Mouse (Mus musculus) liver, postnatal 0 days (tissue): ENCODE results near the gene Epb41. TPM values are rescaled to one million over a fixed set of nuclear protein-coding genes. Genes with fewer than 3 reads are reported as not detected.
A peak's percentile ranks its signal among the peaks of the same experiment; 100 is the strongest.

Source experiments
- ATAC-seq: fragments of 200-750 bp; cut with Nextera tagmentation; 2 replicates; pipeline ENCODE4 v1.8.0; 2017; ENCODE audit warnings: mild to moderate bottlenecking, moderate library complexity
- DNase-seq: peaks from one replicate; pipeline ENCODE4 v3.0.0-alpha.2; 2016
- H3K27ac ChIP-seq: fragments of 300-500 bp; sonication (generic); 2 replicates; pipeline ENCODE4 v1.5.1; 2014; ENCODE audit warnings: antibody characterized with exemption, moderate library complexity, mild to moderate bottlenecking, low read depth
- H3K27me3 ChIP-seq: fragments of 300-500 bp; sonication (generic); 2 replicates; pipeline ENCODE4 v1.6.1; 2014; ENCODE audit warnings: low read length, control low read depth, mixed read lengths; ENCODE audit not compliant: insufficient read depth
- H3K36me3 ChIP-seq: fragments of 300-500 bp; sonication (generic); replicated peaks from 2 replicates; pipeline ENCODE4 v1.6.1; 2014; ENCODE audit warnings: mild to moderate bottlenecking, control low read depth, low read length, moderate library complexity, mixed read lengths; ENCODE audit not compliant: insufficient read depth
- H3K4me1 ChIP-seq: fragments of 300-500 bp; sonication (generic); 2 replicates; pipeline ENCODE4 v1.6.1; 2014; ENCODE audit warnings: antibody characterized with exemption, mild to moderate bottlenecking, control low read depth; ENCODE audit not compliant: insufficient read depth
- H3K4me2 ChIP-seq: fragments of 300-500 bp; sonication (generic); 2 replicates; pipeline ENCODE4 v1.6.1; 2014; ENCODE audit warnings: low read depth, mild to moderate bottlenecking, low read length, moderate library complexity, mixed read lengths
- H3K4me3 ChIP-seq: fragments of 300-500 bp; sonication (generic); 2 replicates; pipeline ENCODE4 v1.5.1; 2014; ENCODE audit warnings: low read depth, low read length
- H3K9ac ChIP-seq: fragments of 300-500 bp; sonication (generic); replicated peaks from 2 replicates; pipeline ENCODE4 v1.6.1; 2014; ENCODE audit warnings: mild to moderate bottlenecking, moderate library complexity
- H3K9me3 ChIP-seq: fragments of 300-500 bp; sonication (generic); 2 replicates; pipeline ENCODE4 v1.6.1; 2016; ENCODE audit warnings: mild to moderate bottlenecking, control low read depth, low read length, mixed read lengths
- CTCF ChIP-seq: sonication (generic); IDR thresholded peaks from 2 replicates; pipeline ENCODE4 v1.5.1; 2016; ENCODE audit warnings: antibody characterized with exemption, low read depth
- EP300 ChIP-seq: IDR thresholded peaks from 2 replicates; pipeline ENCODE4 v1.6.1; 2016; ENCODE audit warnings: antibody characterized with exemption, low read depth, mild to moderate bottlenecking
- WGBS: fragments of 180-500 bp; shearing (Covaris S2); extraction: QIAGEN DNeasy Blood & Tissue Kit; methylation state at CpG from one replicate; pipeline ENCODE4 v1.1.7; 2014; ENCODE audit not compliant: insufficient replicate concordance; 5-methylcytosine and 5-hydroxymethylcytosine counted together
- polyA plus RNA-seq: library from polyadenylated mRNA; unstranded; fragments of >200 nt; fragmentation: Nextera tagmentation; extraction: Ambion mirVana; gene quantifications from 2 replicates; pipeline ENCODE4 v1.2.1, GENCODE M21; 2015

Gene Epb41
- polyA plus RNA-seq, 1 experiment from 2014 or later, result 75.1 TPM

- Histone ChIP-seq H3K27ac (no peak overlapping the region), H3K4me1 (peaks cover 31% of the 10 kb centered on the region), H3K9ac (0 out of 2 replicates have a peak overlapping the region, but pooled peaks have one; percentile 32), H3K27me3 (peaks cover 66% of the 10 kb centered on the region), H3K9me3 (no peaks in the 10 kb centered on the region), H3K4me2 (peak overlapping the region; percentile 39), H3K4me3 (no peak overlapping the region), H3K36me3 (no peaks in the 10 kb centered on the region)
- 5% methylated on average over 31 of the region's 31 CpGs for WGBS
- no peak for DNase-seq
- TF ChIP-seq EP300 (no peak), CTCF (no peak)
- no peak for ATAC-seq
Measured at GRCm38 (mm10) chr4:131914891-131915469, 160.1 kb downstream of the Epb41 start.

GRCm38 (mm10) chr4:131914046-131914643, 161.0 kb downstream of the Epb41 start:
- Histone ChIP-seq H3K27me3 (peaks cover 57% of the 10 kb centered on the region), H3K4me3 (no peak overlapping the region), H3K4me1 (peaks cover 28% of the 10 kb centered on the region), H3K9me3 (no peaks in the 10 kb centered on the region), H3K4me2 (no peak overlapping the region), H3K36me3 (no peaks in the 10 kb centered on the region), H3K9ac (no peak overlapping the region), H3K27ac (no peak overlapping the region)
- DNase-seq, result no peak
- TF ChIP-seq CTCF (no peak), EP300 (no peak)
- ATAC-seq, result no peak
- 21% methylated on average over 9 of the region's 9 CpGs for WGBS

- 51% methylated on average over 10 of the region's 10 CpGs for WGBS
- Histone ChIP-seq H3K4me1 (peaks cover 24% of the 10 kb centered on the region), H3K27me3 (peaks cover 55% of the 10 kb centered on the region), H3K4me3 (no peak overlapping the region), H3K9me3 (no peaks in the 10 kb centered on the region), H3K36me3 (no peaks in the 10 kb centered on the region), H3K9ac (no peak overlapping the region), H3K4me2 (no peak overlapping the region), H3K27ac (no peak overlapping the region)
- no peak for DNase-seq
- no peak for ATAC-seq
- TF ChIP-seq EP300 (no peak), CTCF (no peak)
Measured at GRCm38 (mm10) chr4:131913526-131913925, 161.6 kb downstream of the Epb41 start.

GRCm38 (mm10) chr4:131911521-131911920, 163.6 kb downstream of the Epb41 start:
- Histone ChIP-seq H3K27ac (no peak overlapping the region), H3K36me3 (no peaks in the 10 kb centered on the region), H3K4me2 (peak overlapping the region; percentile 58; the same call in 1 of the 2 replicates), H3K9ac (no peak overlapping the region), H3K9me3 (no peaks in the 10 kb centered on the region; the same call in 1 of the 2 replicates), H3K4me3 (no peak overlapping the region), H3K27me3 (peaks cover 45% of the 10 kb centered on the region), H3K4me1 (peaks cover 23% of the 10 kb centered on the region)
- ATAC-seq (no peak), DNase-seq (no peak)
- 60% methylated on average over 3 of the region's 5 CpGs for WGBS
- no peak for TF ChIP-seq CTCF
- TF ChIP-seq EP300, result no peak

- Histone ChIP-seq H3K9ac (no peak overlapping the region; the same call in 1 of the 2 replicates), H3K4me2 (peak overlapping the region; percentile 58), H3K36me3 (no peaks in the 10 kb centered on the region), H3K4me1 (peaks cover 19% of the 10 kb centered on the region), H3K27me3 (peaks cover 34% of the 10 kb centered on the region), H3K27ac (peak overlapping the region; percentile 77), H3K9me3 (no peaks in the 10 kb centered on the region; the same call in 1 of the 2 replicates), H3K4me3 (peak overlapping the region; percentile 12; the same call in 1 of the 2 replicates)
- DNase-seq (peak; percentile 63), ATAC-seq (peak; percentile 84)
- 7% methylated on average over 19 of the region's 21 CpGs for WGBS
- TF ChIP-seq CTCF (no peak), EP300 (no peak)
Measured at GRCm38 (mm10) chr4:131910237-131910994, 164.7 kb downstream of the Epb41 start.

- no peak overlapping the region for H3K9ac ChIP-seq
- H3K36me3 ChIP-seq, result 0 out of 2 replicates have a peak, but pooled peaks cover 3% of the 10 kb centered on the region
- H3K4me2 ChIP-seq, result no peak overlapping the region
- H3K27me3 ChIP-seq, result peaks cover 11% of the 10 kb centered on the region
- peaks cover 13% of the 10 kb centered on the region for H3K4me1 ChIP-seq
- DNase-seq (no peak), ATAC-seq (no peak)
- H3K27ac ChIP-seq, result no peak overlapping the region
- no peaks in the 10 kb centered on the region; the same call in 1 of the 2 replicates for H3K9me3 ChIP-seq
- WGBS, result 85% methylated on average over 3 of the region's 3 CpGs
- no peak overlapping the region for H3K4me3 ChIP-seq
- no peak for TF ChIP-seq EP300
- peak; percentile 63 for TF ChIP-seq CTCF
Measured at GRCm38 (mm10) chr4:131907912-131908311, 167.2 kb downstream of the Epb41 start.
